Mouse (Mus musculus) lung, embryonic 14.5 days (tissue): Measurements from ENCODE around the gene Dhrs1. TPM values are rescaled to one million over a fixed set of nuclear protein-coding genes. Genes with fewer than 3 reads are reported as not detected.
A peak's percentile ranks its signal among the peaks of the same experiment; 100 is the strongest.

Experiments
- ATAC-seq: fragments of 200-750 bp; cut with Nextera tagmentation; 2 replicates; pipeline ENCODE4 v1.8.0; 2017; ENCODE audit warnings: mild to moderate bottlenecking, moderate TSS enrichment, moderate library complexity; ENCODE audit not compliant: insufficient read depth
- DNase-seq: peaks from one replicate; pipeline ENCODE4 v3.0.0-alpha.2; 2015
- H3K27ac ChIP-seq: fragments of 300-500 bp; sonication (generic); 2 replicates; pipeline ENCODE4 v1.5.1; 2014; ENCODE audit warnings: low read depth, mild to moderate bottlenecking, moderate library complexity
- H3K27me3 ChIP-seq: fragments of 300-500 bp; sonication (generic); 2 replicates; pipeline ENCODE4 v1.6.1; 2014; ENCODE audit warnings: low read length, control low read depth; ENCODE audit not compliant: insufficient read depth
- H3K36me3 ChIP-seq: fragments of 300-500 bp; sonication (generic); 2 replicates; pipeline ENCODE4 v1.6.1; 2014; ENCODE audit warnings: control low read depth; ENCODE audit not compliant: insufficient read depth
- H3K4me1 ChIP-seq: fragments of 300-500 bp; sonication (generic); 2 replicates; pipeline ENCODE4 v1.6.1; 2014; ENCODE audit warnings: antibody characterized with exemption, control low read depth; ENCODE audit not compliant: insufficient read depth
- H3K4me2 ChIP-seq: fragments of 300-500 bp; sonication (generic); 2 replicates; pipeline ENCODE4 v1.6.1; 2014; ENCODE audit warnings: mild to moderate bottlenecking
- H3K4me3 ChIP-seq: fragments of 300-500 bp; sonication (generic); 2 replicates; pipeline ENCODE4 v1.5.1; 2014; ENCODE audit warnings: low read depth, low read length
- H3K9ac ChIP-seq: fragments of 300-500 bp; sonication (generic); 2 replicates; pipeline ENCODE4 v1.6.1; 2014
- H3K9me3 ChIP-seq: fragments of 300-500 bp; sonication (generic); 2 replicates; pipeline ENCODE4 v1.6.1; 2016; ENCODE audit warnings: low read depth, low read length, control low read depth
- CTCF ChIP-seq: IDR thresholded peaks from 2 replicates; pipeline ENCODE4 v1.5.1; 2016; ENCODE audit warnings: antibody characterized with exemption, low read depth
- WGBS: fragments of 180-500 bp; shearing (Covaris S2); extraction: QIAGEN DNeasy Blood & Tissue Kit; methylation state at CpG from one replicate; pipeline ENCODE4 v1.1.7; 2014; 5-methylcytosine and 5-hydroxymethylcytosine counted together
- polyA plus RNA-seq: library from polyadenylated mRNA; unstranded; fragments of >200 nt; fragmentation: Nextera tagmentation; extraction: Ambion mirVana; gene quantifications from 2 replicates; pipeline ENCODE4 v1.2.1, GENCODE M21; 2014

Dhrs1 gene
- polyA plus RNA-seq, 1 experiment from 2014 or later = 76.7 TPM

DNA sequence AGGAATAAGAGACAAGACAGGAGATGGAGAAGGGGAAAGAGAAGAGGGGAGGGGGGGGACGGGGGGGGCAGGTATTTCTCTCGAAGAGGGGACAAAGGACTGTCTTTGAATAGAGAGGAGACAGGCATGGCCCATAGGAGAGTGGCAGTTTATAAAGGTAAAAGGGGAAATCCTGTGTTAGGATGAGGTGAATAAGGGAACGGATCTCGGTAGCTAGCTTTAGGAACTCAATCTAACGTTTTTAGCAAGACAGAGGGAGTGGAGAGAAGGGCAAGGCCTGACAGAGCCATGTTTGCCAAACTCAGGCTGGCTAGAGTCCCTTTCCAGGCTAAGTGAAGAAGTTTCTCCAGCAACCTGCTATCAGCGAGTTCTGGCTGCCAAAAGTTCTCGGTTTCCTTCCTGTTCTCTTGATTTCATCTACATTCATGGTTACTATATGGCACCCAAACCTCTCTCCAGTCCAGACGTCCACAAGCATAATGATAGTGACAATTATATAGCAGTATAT lies 23.0 kb downstream of the Dhrs1 start:
- H3K4me2 ChIP-seq = peak overlapping the region; percentile 74
- peaks cover 18% of the 10 kb centered on the region for H3K36me3 ChIP-seq
- H3K4me3 ChIP-seq = peak overlapping the region; percentile 81
- no peaks in the 10 kb centered on the region for H3K9me3 ChIP-seq
- WGBS = 49% methylated on average over 8 of the region's 8 CpGs
- no peaks in the 10 kb centered on the region for H3K4me1 ChIP-seq
- no peak for ATAC-seq
- no peaks in the 10 kb centered on the region for H3K27me3 ChIP-seq
- TF ChIP-seq CTCF = no peak
- peak overlapping the region; percentile 72; the same call in 1 of the 2 replicates for H3K9ac ChIP-seq
- DNase-seq = no peak
- H3K27ac ChIP-seq = peak overlapping the region; percentile 88; the same call in 1 of the 2 replicates

- peak within 1 kb of the TSS; percentile 72 for H3K9ac ChIP-seq
- no peaks in the 10 kb centered on the region for H3K27me3 ChIP-seq
- H3K36me3 ChIP-seq = peaks cover 23% of the 10 kb centered on the region
- peak; percentile 98 for TF ChIP-seq CTCF
- ATAC-seq (peak; percentile 97), DNase-seq (peak; percentile 97)
- H3K27ac ChIP-seq = peak within 1 kb of the TSS; percentile 88
- H3K4me2 ChIP-seq = peak within 1 kb of the TSS; percentile 74
- H3K4me1 ChIP-seq = no peaks in the 10 kb centered on the region
- H3K9me3 ChIP-seq = no peaks in the 10 kb centered on the region
- WGBS = under 1% methylated on average over 50 of the region's 50 CpGs
- H3K4me3 ChIP-seq = peak within 1 kb of the TSS; percentile 81
These were observed 23.6 kb downstream of the Dhrs1 start, which contains the start of gene Rabggta for GRCm38 (mm10) chr14:55721700-55722437. Rabggta (minus strand) TSS chr14:55722263.

GRCm38 (mm10) chr14:55721076-55721475 lies 24.4 kb downstream of the Dhrs1 start:
- Histone ChIP-seq H3K4me1 (no peaks in the 10 kb centered on the region), H3K9me3 (no peaks in the 10 kb centered on the region), H3K27me3 (no peaks in the 10 kb centered on the region), H3K9ac (peak overlapping the region; percentile 72), H3K27ac (no peak overlapping the region), H3K4me3 (peak overlapping the region; percentile 81), H3K36me3 (peaks cover 31% of the 10 kb centered on the region), H3K4me2 (peak overlapping the region; percentile 74)
- TF ChIP-seq CTCF = no peak
- DNase-seq = no peak
- WGBS = 66% methylated on average over 6 of the region's 6 CpGs
- ATAC-seq = no peak

DNA sequence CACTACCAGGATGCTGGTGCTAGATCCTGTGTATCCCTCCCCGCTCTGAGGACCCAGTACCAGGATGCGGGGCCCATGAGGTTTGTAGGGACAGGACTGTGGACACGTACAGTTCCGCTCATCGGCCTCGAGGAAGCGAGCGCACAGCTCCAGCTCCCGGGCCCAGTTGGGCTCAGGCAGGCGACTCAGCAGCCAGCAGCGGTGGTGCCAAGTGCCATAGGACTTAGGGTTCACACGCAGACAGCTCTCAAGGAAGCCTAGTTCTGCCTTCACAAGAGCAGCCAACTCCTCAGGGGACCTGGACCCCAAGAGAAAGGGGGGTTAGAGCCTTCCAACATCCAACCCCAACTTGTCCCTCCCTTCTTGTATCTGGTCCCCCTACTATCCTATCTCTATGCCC lies 24.8 kb downstream of the Dhrs1 start:
- Histone ChIP-seq H3K4me2 (no peak overlapping the region; the same call in 1 of the 2 replicates), H3K27ac (no peak overlapping the region), H3K36me3 (peaks cover 33% of the 10 kb centered on the region), H3K4me3 (no peak overlapping the region), H3K27me3 (no peaks in the 10 kb centered on the region), H3K9ac (no peak overlapping the region), H3K9me3 (no peaks in the 10 kb centered on the region), H3K4me1 (no peaks in the 10 kb centered on the region)
- DNase-seq (no peak), ATAC-seq (no peak)
- 91% methylated on average over 12 of the region's 12 CpGs for WGBS
- no peak for TF ChIP-seq CTCF

DNA sequence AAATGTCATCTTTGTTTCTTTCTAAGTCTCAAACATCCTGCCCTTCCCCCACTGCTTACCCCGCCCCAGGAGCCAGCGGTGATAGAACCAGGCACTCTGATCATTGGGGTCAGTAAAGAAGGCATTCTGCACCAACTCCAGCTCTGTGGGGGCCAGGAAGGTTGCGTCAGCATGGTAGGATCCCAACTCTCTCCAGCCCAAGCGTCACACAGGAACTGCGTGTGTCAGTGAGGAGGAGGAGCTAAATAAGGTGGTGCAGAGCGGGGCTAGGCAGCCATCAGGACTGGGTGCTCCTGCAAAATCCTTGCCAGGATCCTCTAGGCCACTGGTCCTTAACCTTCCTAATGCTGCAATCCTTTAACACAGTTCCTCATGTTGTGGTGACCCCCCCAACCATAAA lies 25.8 kb downstream of the Dhrs1 start:
- no peak overlapping the region for H3K9ac ChIP-seq
- no peak for DNase-seq
- no peaks in the 10 kb centered on the region for H3K27me3 ChIP-seq
- peaks cover 33% of the 10 kb centered on the region for H3K36me3 ChIP-seq
- no peak overlapping the region for H3K4me3 ChIP-seq
- H3K9me3 ChIP-seq = no peaks in the 10 kb centered on the region
- 88% methylated on average over 6 of the region's 6 CpGs for WGBS
- no peak for ATAC-seq
- no peak for TF ChIP-seq CTCF
- no peak overlapping the region for H3K4me2 ChIP-seq
- H3K27ac ChIP-seq = no peak overlapping the region
- no peaks in the 10 kb centered on the region for H3K4me1 ChIP-seq

- no peak overlapping the region for H3K4me2 ChIP-seq
- ATAC-seq = no peak
- no peaks in the 10 kb centered on the region for H3K9me3 ChIP-seq
- no peak for TF ChIP-seq CTCF
- no peak overlapping the region for H3K27ac ChIP-seq
- WGBS = 81% methylated on average over 8 of the region's 8 CpGs
- H3K36me3 ChIP-seq = peaks cover 33% of the 10 kb centered on the region
- H3K27me3 ChIP-seq = peaks cover 3% of the 10 kb centered on the region; the same call in 1 of the 2 replicates
- no peak for DNase-seq
- no peak overlapping the region for H3K9ac ChIP-seq
- no peak overlapping the region for H3K4me3 ChIP-seq
- no peaks in the 10 kb centered on the region for H3K4me1 ChIP-seq
These were observed 28.6 kb downstream of the Dhrs1 start for GRCm38 (mm10) chr14:55716884-55717283.

DNA sequence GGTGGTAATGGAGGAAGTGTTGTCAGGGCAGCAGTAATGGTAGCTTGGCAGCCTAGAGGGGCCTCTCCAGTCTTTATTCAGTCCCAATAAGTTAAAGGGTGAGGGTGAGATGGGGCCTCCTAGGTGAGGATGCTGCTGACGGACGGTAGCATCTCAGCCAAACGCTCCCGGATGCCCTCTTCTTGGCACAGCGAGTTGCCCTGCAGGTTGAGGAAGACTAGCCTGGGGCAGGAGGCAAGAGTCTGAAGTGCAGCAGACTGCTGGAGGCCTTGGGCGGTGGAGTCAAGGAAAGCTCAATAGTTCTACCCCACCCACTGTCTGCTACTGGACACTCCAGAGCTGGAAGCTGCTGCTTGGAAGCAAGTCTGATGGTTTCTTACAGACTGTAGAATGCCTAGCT lies 29.2 kb downstream of the Dhrs1 start:
- H3K27ac ChIP-seq = no peak overlapping the region
- no peak overlapping the region for H3K9ac ChIP-seq
- ATAC-seq (no peak), DNase-seq (no peak)
- H3K4me3 ChIP-seq = no peak overlapping the region
- no peak overlapping the region for H3K4me2 ChIP-seq
- H3K27me3 ChIP-seq = peaks cover 3% of the 10 kb centered on the region; the same call in 1 of the 2 replicates
- TF ChIP-seq CTCF = no peak
- H3K9me3 ChIP-seq = no peaks in the 10 kb centered on the region
- no peaks in the 10 kb centered on the region for H3K4me1 ChIP-seq
- 91% methylated on average over 6 of the region's 6 CpGs for WGBS
- H3K36me3 ChIP-seq = peaks cover 33% of the 10 kb centered on the region
